Mouse (Mus musculus) olfactory bulb, adult 2 months (tissue): ENCODE data around the gene Syngr4.

Experiments
- CTCF ChIP-seq: fragments of 200-500 bp; IDR thresholded peaks from 2 replicates; pipeline ENCODE4 v1.5.1; 2012; ENCODE audit warnings: low read depth, mild to moderate bottlenecking, low read length, moderate library complexity; ENCODE audit not compliant: insufficient read depth
- POLR2A ChIP-seq: fragments of 200-500 bp; IDR thresholded peaks from 2 replicates; pipeline ENCODE4 v1.6.1; 2012; ENCODE audit warnings: mild to moderate bottlenecking, low read depth, low read length, moderate library complexity; ENCODE audit not compliant: insufficient read depth

DNA sequence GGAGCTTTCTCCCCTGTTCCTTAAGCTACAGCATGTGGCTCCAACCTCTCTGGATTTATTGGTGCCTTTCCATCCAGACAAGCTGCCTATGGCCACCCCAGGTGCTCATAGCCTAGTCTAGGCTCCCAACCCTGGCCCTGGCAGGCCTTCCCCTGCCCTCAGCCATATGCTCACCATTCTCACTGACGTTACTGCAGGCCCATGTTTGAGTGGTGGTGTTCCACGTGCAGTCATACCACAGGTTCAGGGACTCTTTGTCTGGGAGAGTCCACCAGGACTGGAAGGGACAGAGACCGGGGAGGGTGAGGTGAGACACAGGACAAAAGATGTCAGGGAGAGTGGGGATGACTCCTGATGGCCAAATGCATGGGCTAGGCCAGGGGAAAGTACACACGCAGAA is 23.2 kb upstream of the Syngr4 start:
- TF ChIP-seq POLR2A (no peak), CTCF (no peak)
